Mouse (Mus musculus): ENCODE measurements at regions not wholly inside any gene's neighbourhood (a gene's known extent, or its start where the extent isn't known, plus 50 kb on each side); places are given as distances from the start of the nearest gene placed in this dataset.

GRCm38 (mm10) chr19:25924385-25924769, 252.2 kb downstream of the Dmrt2 start:
- no peak for TF ChIP-seq TAL1 (IDR thresholded peaks at IDR 0.05; ENCODE audit: low read length)
- no peak for TF ChIP-seq MAX (IDR thresholded peaks at IDR 0.05; ENCODE audit: low read length)
- no peak for TF ChIP-seq POLR2A (IDR thresholded peaks at IDR 0.05; ENCODE audit: control insufficient read depth in 1 of 2, insufficient read depth in 1 of 2, low read depth in 1 of 2, low read length in 2 of 2, poor library complexity in 1 of 2)
- TF ChIP-seq POLR2AphosphoS2 (IDR thresholded peaks at IDR 0.05; ENCODE audit: low read length) = no peak
- no peak for TF ChIP-seq CTCF (IDR thresholded peaks at IDR 0.05 in 2 of 3, conservative IDR thresholded peaks at IDR 0.05 in 1 of 3; ENCODE audit: control insufficient read depth in 1 of 3, insufficient read depth in 1 of 3, low read depth in 2 of 3, low read length in 3 of 3, poor library complexity in 1 of 3, severe bottlenecking in 1 of 3)
- TF ChIP-seq NELFE (IDR thresholded peaks at IDR 0.05; ENCODE audit: low read depth, low read length) = no peak
- TF ChIP-seq USF2 (IDR thresholded peaks at IDR 0.05; ENCODE audit: borderline replicate concordance in 1 of 2, insufficient read depth in 1 of 2, low read depth in 1 of 2, low read length in 2 of 2) = no peak
- TF ChIP-seq GATA1 (IDR thresholded peaks at IDR 0.05; ENCODE audit: low read depth, low read length) = no peak
- TF ChIP-seq POLR2AphosphoS5 (IDR thresholded peaks at IDR 0.05; ENCODE audit: borderline replicate concordance, low read depth, low read length) = no peak
- no peak for TF ChIP-seq ZKSCAN1 (IDR thresholded peaks at IDR 0.05; ENCODE audit: low read depth, low read length)
- no peak for TF ChIP-seq NRF1 (IDR thresholded peaks at IDR 0.05; ENCODE audit: insufficient read depth, low read depth, low read length, poor library complexity, severe bottlenecking)
- TF ChIP-seq ZNF384 (IDR thresholded peaks at IDR 0.05; ENCODE audit: low read depth, low read length) = no peak
